Mouse (Mus musculus) small intestine, adult 2 months (tissue): ENCODE data around the gene Oat. TPM values are rescaled to one million over a fixed set of nuclear protein-coding genes. Genes with fewer than 3 reads are reported as not detected.

ENCODE experiments used
- H3K27ac ChIP-seq: fragments of 200-500 bp; 2 replicates; pipeline ENCODE4 v1.5.1; 2012; ENCODE audit warnings: low read depth, low read length, control low read depth, inconsistent platforms; ENCODE audit not compliant: insufficient read depth
- H3K27me3 ChIP-seq: fragments of 200-500 bp; 2 replicates; pipeline ENCODE4 v1.6.1; 2012; ENCODE audit warnings: mild to moderate bottlenecking, moderate library complexity, low read length, inconsistent platforms; ENCODE audit not compliant: control insufficient read depth, insufficient read depth
- H3K36me3 ChIP-seq: fragments of 200-500 bp; 2 replicates; pipeline ENCODE4 v1.6.1; 2012; ENCODE audit warnings: mild to moderate bottlenecking, low read length, control low read depth, inconsistent platforms; ENCODE audit not compliant: control insufficient read depth, insufficient read depth
- H3K4me1 ChIP-seq: fragments of 200-500 bp; 2 replicates; pipeline ENCODE4 v1.6.1; 2012; ENCODE audit warnings: low read length, inconsistent platforms, mixed read lengths; ENCODE audit not compliant: control insufficient read depth, insufficient read depth, insufficient read length
- H3K4me3 ChIP-seq: fragments of 200-500 bp; 2 replicates; pipeline ENCODE4 v1.5.1; 2012; ENCODE audit warnings: low read depth, mild to moderate bottlenecking, control low read depth, inconsistent platforms, low read length, moderate library complexity
- CTCF ChIP-seq: fragments of 200-500 bp; IDR thresholded peaks from 2 replicates; pipeline ENCODE4 v1.5.1; 2012; ENCODE audit warnings: low read depth, mild to moderate bottlenecking, control low read depth, inconsistent platforms, low read length, moderate library complexity, mixed read lengths; ENCODE audit not compliant: insufficient replicate concordance, insufficient read length; ENCODE audit errors: extremely low read depth
- POLR2A ChIP-seq: fragments of 200-500 bp; IDR thresholded peaks from 2 replicates; pipeline ENCODE4 v1.6.1; 2012; ENCODE audit warnings: low read depth, mild to moderate bottlenecking, control low read depth, inconsistent platforms, low read length, moderate library complexity
- WGBS: fragments of 180-500 bp; shearing (Covaris S2); methylation state at CpG from one replicate; pipeline ENCODE4 v1.1.7; 2018; 5-methylcytosine and 5-hydroxymethylcytosine counted together
- polyA plus RNA-seq: library from polyadenylated mRNA; depleted of rRNA; stranded (reverse); fragments of >200 nt; gene quantifications from 2 replicates; pipeline ENCODE4 v1.2.3, GENCODE M21; 2012

Gene Oat
- polyA plus RNA-seq, 1 experiment, result 251 TPM

GRCm38 (mm10) chr7:132574646-132575045 lies 1.6 kb downstream of the Oat start:
- H3K4me3 ChIP-seq, result peak overlapping the region; percentile 33; the same call in 1 of the 2 replicates
- WGBS, result 21% methylated on average over 5 of the region's 5 CpGs
- peaks cover 4% of the 10 kb centered on the region for H3K36me3 ChIP-seq
- no peak for TF ChIP-seq CTCF
- no peak for TF ChIP-seq POLR2A
- peaks cover 22% of the 10 kb centered on the region for H3K4me1 ChIP-seq
- no peaks in the 10 kb centered on the region for H3K27me3 ChIP-seq
- H3K27ac ChIP-seq, result no peak overlapping the region

- Histone ChIP-seq H3K27me3 (no peaks in the 10 kb centered on the region), H3K4me1 (peaks cover 26% of the 10 kb centered on the region), H3K27ac (no peak overlapping the region), H3K4me3 (no peak overlapping the region), H3K36me3 (peaks cover 12% of the 10 kb centered on the region)
- TF ChIP-seq POLR2A, result no peak
- TF ChIP-seq CTCF, result no peak
- WGBS, result 20% methylated on average over 6 of the region's 6 CpGs
Measured at GRCm38 (mm10) chr7:132573205-132573604, 3.0 kb downstream of the Oat start.

- H3K4me1 ChIP-seq, result peaks cover 26% of the 10 kb centered on the region
- peaks cover 15% of the 10 kb centered on the region for H3K36me3 ChIP-seq
- no peak for TF ChIP-seq CTCF
- TF ChIP-seq POLR2A, result no peak
- H3K4me3 ChIP-seq, result no peak overlapping the region
- H3K27ac ChIP-seq, result no peak overlapping the region
- WGBS, result 25% methylated on average over 3 of the region's 3 CpGs
- no peaks in the 10 kb centered on the region for H3K27me3 ChIP-seq
Measured at GRCm38 (mm10) chr7:132572738-132573137, 3.5 kb downstream of the Oat start.

GRCm38 (mm10) chr7:132571481-132571880 lies 4.7 kb downstream of the Oat start:
- peaks cover 19% of the 10 kb centered on the region for H3K4me1 ChIP-seq
- H3K36me3 ChIP-seq, result peaks cover 23% of the 10 kb centered on the region
- TF ChIP-seq POLR2A, result no peak
- no peak for TF ChIP-seq CTCF
- H3K4me3 ChIP-seq, result no peak overlapping the region
- 10% methylated on average over 8 of the region's 8 CpGs for WGBS
- no peaks in the 10 kb centered on the region for H3K27me3 ChIP-seq
- H3K27ac ChIP-seq, result no peak overlapping the region

- H3K36me3 ChIP-seq, result peaks cover 27% of the 10 kb centered on the region
- 30% methylated on average over 5 of the region's 5 CpGs for WGBS
- H3K27ac ChIP-seq, result peak overlapping the region; percentile 67
- peaks cover 19% of the 10 kb centered on the region for H3K4me1 ChIP-seq
- no peak; the same call in 1 of the 2 replicates for TF ChIP-seq POLR2A
- no peak for TF ChIP-seq CTCF
- no peaks in the 10 kb centered on the region for H3K27me3 ChIP-seq
- H3K4me3 ChIP-seq, result peak overlapping the region; percentile 39
Measured at GRCm38 (mm10) chr7:132570071-132570470, 6.1 kb downstream of the Oat start.

- peaks cover 19% of the 10 kb centered on the region for H3K4me1 ChIP-seq
- TF ChIP-seq POLR2A (no peak), CTCF (no peak)
- H3K4me3 ChIP-seq, result no peak overlapping the region
- H3K36me3 ChIP-seq, result peaks cover 39% of the 10 kb centered on the region
- H3K27ac ChIP-seq, result peak overlapping the region; percentile 48; the same call in 1 of the 2 replicates
- 25% methylated on average over 6 of the region's 6 CpGs for WGBS
- no peaks in the 10 kb centered on the region for H3K27me3 ChIP-seq
Measured at GRCm38 (mm10) chr7:132568817-132569216, 7.4 kb downstream of the Oat start.

GRCm38 (mm10) chr7:132565831-132566230 lies 10.4 kb downstream of the Oat start:
- no peak for TF ChIP-seq CTCF
- no peak for TF ChIP-seq POLR2A
- peaks cover 66% of the 10 kb centered on the region for H3K36me3 ChIP-seq

More at GRCm38 (mm10) chr7:132565831-132566230, 10.4 kb downstream of the Oat start:
- Histone ChIP-seq H3K27ac (no peak overlapping the region), H3K27me3 (no peaks in the 10 kb centered on the region), H3K4me3 (no peak overlapping the region), H3K4me1 (peaks cover 19% of the 10 kb centered on the region)
- WGBS, result 20% methylated on average over 1 of the region's 1 CpGs
